Mouse (Mus musculus) gastrocnemius, adult 8-10 months (tissue): ENCODE data around the gene Rexo4. TPM values are rescaled to one million over a fixed set of nuclear protein-coding genes. Genes with fewer than 3 reads are reported as not detected.

Experiments used
- DNase-seq, 2 experiments: peaks; one replicate each; pipeline ENCODE4 v3.0.0; 2022; ENCODE audit warnings: low spot score in 2 of 2
- total RNA-seq, 4 experiments: library from RNA; stranded (reverse); gene quantifications; 2 replicates each; pipeline ENCODE4 v1.2.4; 2022

The Rexo4 gene
- total RNA-seq = 10 to 100 TPM; 11.0 to 15.8 (median 14.4) TPM

- DNase-seq = peak; percentile 79 to 86
Observed at GRCm38 (mm10) chr2:26963923-26964723, at the start of gene Rexo4. Rexo4 (minus strand) TSS chr2:26964386.

- DNase-seq = peak; percentile 73 to 78
Observed at GRCm38 (mm10) chr2:27009714-27010244, 45.6 kb upstream of the Rexo4 start, which contains the start of gene Cacfd1. Cacfd1 (plus strand) TSS chr2:27009926.

- no peak for DNase-seq
Observed at GRCm38 (mm10) chr2:27007701-27008100, 43.5 kb upstream of the Rexo4 start.

- DNase-seq = no peak
Observed at GRCm38 (mm10) chr2:27006255-27006654, 42.1 kb upstream of the Rexo4 start.

GRCm38 (mm10) chr2:26997993-26998392 is 33.8 kb upstream of the Rexo4 start:
- no peak for DNase-seq

GRCm38 (mm10) chr2:26997498-26997897 is 33.3 kb upstream of the Rexo4 start:
- DNase-seq = no peak

GRCm38 (mm10) chr2:26993936-26994335 is 29.8 kb upstream of the Rexo4 start:
- no peak for DNase-seq

GRCm38 (mm10) chr2:26984640-26985039 is 20.5 kb upstream of the Rexo4 start:
- DNase-seq = no peak

GRCm38 (mm10) chr2:26984179-26984578 is 20.0 kb upstream of the Rexo4 start:
- DNase-seq = no peak

- no peak for DNase-seq
Observed at GRCm38 (mm10) chr2:26980361-26980760, 16.2 kb upstream of the Rexo4 start.

GRCm38 (mm10) chr2:26973960-26974359 is 9.8 kb upstream of the Rexo4 start:
- DNase-seq = no peak

GRCm38 (mm10) chr2:26973116-26973515 is 8.9 kb upstream of the Rexo4 start, which contains the start of gene Adamts13:
Adamts13 (plus strand) TSS chr2:26973416.
- DNase-seq = no peak

- DNase-seq = no peak
Observed at GRCm38 (mm10) chr2:26967262-26967661, 3.1 kb upstream of the Rexo4 start.

GRCm38 (mm10) chr2:26964724-26965370 is 661 bp upstream of the Rexo4 start:
- no peak for DNase-seq

- DNase-seq = no peak
Observed at GRCm38 (mm10) chr2:26960756-26961155, 3.4 kb downstream of the Rexo4 start.

GRCm38 (mm10) chr2:26957488-26957859 is 6.7 kb downstream of the Rexo4 start:
- no peak for DNase-seq

- no peak for DNase-seq
Observed at GRCm38 (mm10) chr2:26956811-26957487, 7.2 kb downstream of the Rexo4 start.

GRCm38 (mm10) chr2:26954735-26955395 is 9.3 kb downstream of the Rexo4 start:
- DNase-seq = no peak

- DNase-seq = no peak
Observed at GRCm38 (mm10) chr2:26952866-26953265, 11.3 kb downstream of the Rexo4 start.

GRCm38 (mm10) chr2:26952193-26952592 is 12.0 kb downstream of the Rexo4 start:
- no peak for DNase-seq

- no peak for DNase-seq
Observed at GRCm38 (mm10) chr2:26951346-26951905, 12.8 kb downstream of the Rexo4 start.
